Mouse (Mus musculus) heart, postnatal 0 days (tissue): ENCODE results near the gene Cited4. TPM values are rescaled to one million over a fixed set of nuclear protein-coding genes. Genes with fewer than 3 reads are reported as not detected.

Experiments used
- ATAC-seq: fragments of 200-750 bp; cut with Nextera tagmentation; 2 replicates; pipeline ENCODE4 v1.8.0; 2017; ENCODE audit warnings: low read depth, moderate number of reproducible peaks, moderate library complexity; ENCODE audit not compliant: insufficient read depth
- DNase-seq: peaks from one replicate; pipeline ENCODE4 v3.0.0-alpha.2; 2016; ENCODE audit warnings: low spot score
- H3K27ac ChIP-seq: fragments of 300-500 bp; sonication (generic); 2 replicates; pipeline ENCODE4 v1.5.1; 2014; ENCODE audit warnings: low read depth, mild to moderate bottlenecking
- H3K27me3 ChIP-seq: fragments of 300-500 bp; sonication (generic); 2 replicates; pipeline ENCODE4 v1.6.1; 2014; ENCODE audit warnings: low read length, mixed read lengths; ENCODE audit not compliant: control insufficient read depth, insufficient read depth
- H3K36me3 ChIP-seq: fragments of 300-500 bp; sonication (generic); replicated peaks from 2 replicates; pipeline ENCODE4 v1.6.1; 2014; ENCODE audit warnings: low read length, mixed read lengths; ENCODE audit not compliant: control insufficient read depth, insufficient read depth
- H3K4me1 ChIP-seq: fragments of 300-500 bp; sonication (generic); 2 replicates; pipeline ENCODE4 v1.6.1; 2014; ENCODE audit warnings: antibody characterized with exemption; ENCODE audit not compliant: control insufficient read depth, insufficient read depth
- H3K4me2 ChIP-seq: fragments of 300-500 bp; sonication (generic); 2 replicates; pipeline ENCODE4 v1.6.1; 2014; ENCODE audit warnings: low read depth, mild to moderate bottlenecking, low read length, moderate library complexity
- H3K4me3 ChIP-seq: fragments of 300-500 bp; sonication (generic); 2 replicates; pipeline ENCODE4 v1.5.1; 2014; ENCODE audit warnings: low read depth, low read length
- H3K9ac ChIP-seq: fragments of 300-500 bp; sonication (generic); replicated peaks from 2 replicates; pipeline ENCODE4 v1.6.1; 2014; ENCODE audit warnings: low read depth, low read length, mixed read lengths
- H3K9me3 ChIP-seq: fragments of 300-500 bp; sonication (generic); replicated peaks from 2 replicates; pipeline ENCODE4 v1.6.1; 2016; ENCODE audit warnings: low read length; ENCODE audit not compliant: control insufficient read depth
- CTCF ChIP-seq: IDR thresholded peaks from 2 replicates; pipeline ENCODE4 v1.5.1; 2016; ENCODE audit warnings: antibody characterized with exemption, control low read depth, low read depth
- EP300 ChIP-seq: IDR thresholded peaks from 2 replicates; pipeline ENCODE4 v1.6.1; 2016; ENCODE audit warnings: antibody characterized with exemption, low read depth
- WGBS: fragments of 180-500 bp; shearing (Covaris S2); extraction: QIAGEN DNeasy Blood & Tissue Kit; methylation state at CpG from one replicate; pipeline ENCODE4 v1.1.7; 2014; 5-methylcytosine and 5-hydroxymethylcytosine counted together
- polyA plus RNA-seq: library from polyadenylated mRNA; unstranded; fragments of >200 nt; fragmentation: Nextera tagmentation; extraction: Ambion mirVana; gene quantifications from 2 replicates; pipeline ENCODE4 v1.2.1, GENCODE M21; 2015
- total RNA-seq: library from RNA; depleted of rRNA; stranded (reverse); fragments of >200 nt; gene quantifications from 2 replicates; pipeline ENCODE4 v1.2.3, GENCODE M21; 2014; ENCODE audit warnings: low replicate concordance; rRNA removed

Gene Cited4
- total and polyA plus RNA-seq, 2 experiments from 2014 or later = 74.0 to 123 TPM

GRCm38 (mm10) chr4:120713856-120714497, 47.6 kb downstream of the Cited4 start:
- Histone ChIP-seq H3K27ac (no peak overlapping the region), H3K36me3 (no peaks in the 10 kb centered on the region), H3K4me3 (no peak overlapping the region), H3K4me1 (peaks cover 6% of the 10 kb centered on the region), H3K27me3 (peaks cover 38% of the 10 kb centered on the region), H3K9ac (no peak overlapping the region), H3K9me3 (no peaks in the 10 kb centered on the region), H3K4me2 (no peak overlapping the region)
- DNase-seq = no peak
- 69% methylated on average over 6 of the region's 6 CpGs for WGBS
- TF ChIP-seq EP300 (no peak), CTCF (no peak)
- no peak for ATAC-seq

- peak; percentile 24 for DNase-seq
- H3K9ac ChIP-seq = 0 out of 2 replicates have a peak overlapping the region, but pooled peaks have one; percentile 4
These were observed 49.8 kb downstream of the Cited4 start for GRCm38 (mm10) chr4:120716141-120716571.

GRCm38 (mm10) chr4:120716765-120717164, 50.4 kb downstream of the Cited4 start:
- Histone ChIP-seq H3K4me2 (peak overlapping the region; percentile 58), H3K36me3 (no peaks in the 10 kb centered on the region), H3K9ac (0 out of 2 replicates have a peak overlapping the region, but pooled peaks have one; percentile 4), H3K27me3 (peaks cover 29% of the 10 kb centered on the region), H3K9me3 (no peaks in the 10 kb centered on the region), H3K27ac (no peak overlapping the region), H3K4me3 (peak overlapping the region; percentile 31), H3K4me1 (peaks cover 6% of the 10 kb centered on the region)
- ATAC-seq = no peak
- no peak for TF ChIP-seq EP300
- TF ChIP-seq CTCF = no peak
- no peak for DNase-seq
- WGBS = 15% methylated on average over 12 of the region's 12 CpGs

More at GRCm38 (mm10) chr4:120716141-120716571, 49.8 kb downstream of the Cited4 start:
- peak; percentile 48; the same call in 1 of the 2 replicates for ATAC-seq
- peak overlapping the region; percentile 58 for H3K4me2 ChIP-seq
- 2% methylated on average over 12 of the region's 12 CpGs for WGBS
- no peaks in the 10 kb centered on the region for H3K9me3 ChIP-seq
- H3K27me3 ChIP-seq = peaks cover 29% of the 10 kb centered on the region
- H3K4me1 ChIP-seq = peaks cover 6% of the 10 kb centered on the region
- no peak overlapping the region for H3K27ac ChIP-seq
- TF ChIP-seq CTCF = no peak
- no peaks in the 10 kb centered on the region for H3K36me3 ChIP-seq
- H3K4me3 ChIP-seq = peak overlapping the region; percentile 31

Other genes starting within 250 kb of the Cited4 start
- gene Slfnl1, start 134.3 kb upstream of the Cited4 start, total RNA-seq = 0.15 TPM in 1 of 2 replicates, not detected in the other
- gene Slfnl1, start 134.3 kb upstream of the Cited4 start, polyA plus RNA-seq = 0.07 TPM in 1 of 2 replicates, not detected in the other
- 61.2 and 79.7 TPM in 2 replicates for gene Ctps, start 96.3 kb upstream of the Cited4 start, total RNA-seq
- 57.8 and 66.6 TPM in 2 replicates for gene Ctps, start 96.3 kb upstream of the Cited4 start, polyA plus RNA-seq
- not detected in 2 replicates for gene Gm8439, start 77.8 kb upstream of the Cited4 start, total RNA-seq
- gene Gm8439, start 77.8 kb upstream of the Cited4 start, polyA plus RNA-seq = 0.53 TPM in 1 of 2 replicates, not detected in the other
- gene Kcnq4, start 82.0 kb downstream of the Cited4 start, total RNA-seq = 0.85 and 2.9 TPM in 2 replicates
- 0.57 and 0.78 TPM in 2 replicates for gene Kcnq4, start 82.0 kb downstream of the Cited4 start, polyA plus RNA-seq
- 165 and 174 TPM in 2 replicates for gene Nfyc, start 165.0 kb downstream of the Cited4 start, total RNA-seq
- gene Nfyc, start 165.0 kb downstream of the Cited4 start, polyA plus RNA-seq = 84.4 and 91.1 TPM in 2 replicates
- gene Rims3, start 188.2 kb downstream of the Cited4 start, total RNA-seq = 0.04 TPM in 2 replicates
- 0.05 and 0.10 TPM in 2 replicates for gene Rims3, start 188.2 kb downstream of the Cited4 start, polyA plus RNA-seq